Mouse (Mus musculus) erythroblast, embryonic 14.5 days (primary cell): ENCODE measurements around the gene Hbs1l.

Source experiments
- GATA1 ChIP-seq: IDR thresholded peaks from 2 replicates; pipeline ENCODE4 v1.6.1; 2012; ENCODE audit warnings: low read length, inconsistent platforms, mixed read lengths
- TAL1 ChIP-seq: IDR thresholded peaks from 3 replicates; pipeline ENCODE4 v1.6.1; 2012; ENCODE audit warnings: low read length, inconsistent platforms, mixed read lengths

- TF ChIP-seq TAL1 (no peak), GATA1 (no peak)
These were observed 95.5 kb downstream of the Hbs1l start for GRCm38 (mm10) chr10:21391286-21391685.
